Mouse (Mus musculus) testis, adult 2 months (tissue): ENCODE results near the gene Pde2a.

Source experiments
- CTCF ChIP-seq: fragments of 200-500 bp; IDR thresholded peaks from 2 replicates; pipeline ENCODE4 v1.5.1; 2012; ENCODE audit warnings: low read depth, mild to moderate bottlenecking, inconsistent platforms, low read length, moderate library complexity; ENCODE audit not compliant: control insufficient read depth, insufficient read depth, insufficient replicate concordance
- POLR2A ChIP-seq: fragments of 200-500 bp; IDR thresholded peaks from 2 replicates; pipeline ENCODE4 v1.6.1; 2012; ENCODE audit warnings: low read depth, mild to moderate bottlenecking, inconsistent platforms, low read length, moderate library complexity; ENCODE audit not compliant: control insufficient read depth

DNA sequence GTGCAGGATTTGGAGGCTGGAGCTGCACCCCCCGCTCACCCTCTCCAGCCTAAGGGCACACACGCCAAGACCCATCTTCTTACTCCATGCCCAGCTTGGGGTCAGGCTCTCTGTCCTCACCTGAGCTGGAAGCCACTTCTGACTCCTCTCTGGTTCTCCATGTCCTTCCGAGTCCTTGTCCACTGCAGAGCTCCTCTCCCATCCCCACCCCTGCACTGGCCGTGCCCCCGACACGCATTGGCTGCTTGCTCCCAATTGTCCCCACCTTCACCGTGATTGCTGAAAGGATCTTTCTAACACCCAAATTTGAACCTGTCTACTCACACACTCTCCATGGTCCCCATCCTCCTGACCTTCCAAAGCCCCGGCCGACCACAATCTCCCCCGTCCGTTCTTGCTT is 40.1 kb downstream of the Pde2a start:
- TF ChIP-seq CTCF (no peak), POLR2A (no peak)
